ENCODE assay signal across 19 mouse cellular contexts in genomic region chr17:8631701-8632100, GRCm38 (mm10).
DNase-seq lines count a peak whose midpoint lies in the region; ATAC-seq lines count a peak whose summit lies in the region.
"Had no signal": no experiment of that assay in that cellular context is flagged by ENCODE, and none has a peak within 500 bp of the region (broad histone marks: within the 10 kb centered on the region; RNA-seq: fewer than 3 reads in every experiment).

No protein-coding gene starts in this region.

- WGBS in midbrain, embryonic 10.5 days, result 64% methylated on average over 1 of the region's 1 CpGs
- WGBS in midbrain, embryonic 16.5 days, result 63% methylated on average over 1 of the region's 1 CpGs

- no peaks in the 10 kb centered on the region for H3K9me3 ChIP-seq in midbrain, embryonic 10.5 days (replicated peaks)
- H3K9me3 ChIP-seq in midbrain, embryonic 16.5 days (replicated peaks; ENCODE audit: control insufficient read depth, low read length, poor library complexity, severe bottlenecking), result no peaks in the 10 kb centered on the region
- H3K9me3 ChIP-seq: embryonic facial prominence, embryonic 10.5 days; embryonic facial prominence, embryonic 12.5 days; forebrain, embryonic 13.5 days; forebrain, embryonic 15.5 days had no signal

- H3K4me3 ChIP-seq in midbrain, embryonic 10.5 days, result no peak overlapping the region
- H3K4me3 ChIP-seq in midbrain, embryonic 16.5 days (ENCODE audit: low read depth, low read length), result no peak overlapping the region
- H3K4me3 ChIP-seq: embryonic facial prominence, embryonic 10.5 days; embryonic facial prominence, embryonic 12.5 days; forebrain, embryonic 13.5 days; forebrain, embryonic 15.5 days had no signal

- H3K9ac ChIP-seq in midbrain, embryonic 16.5 days (ENCODE audit: low read depth, low read length), result no peak overlapping the region
- H3K9ac ChIP-seq: embryonic facial prominence, embryonic 12.5 days; forebrain, embryonic 13.5 days; forebrain, embryonic 15.5 days; forebrain, postnatal 0 days had no signal

- H3K27me3 ChIP-seq in midbrain, embryonic 10.5 days (ENCODE audit: low read depth, poor library complexity, severe bottlenecking), result no peaks in the 10 kb centered on the region; the same call in 1 of the 2 replicates
- H3K27me3 ChIP-seq in midbrain, embryonic 16.5 days (ENCODE audit: control insufficient read depth, insufficient read depth, low read depth, low read length), result no peaks in the 10 kb centered on the region
- H3K27me3 ChIP-seq: forebrain, embryonic 13.5 days; forebrain, embryonic 15.5 days had no signal

- peak; percentile 56 for DNase-seq in heart, adult 11 months
- no peak for DNase-seq in heart, postnatal 4 days
- DNase-seq in midbrain, embryonic 10.5 days (ENCODE audit: low spot score), result peak; percentile 10
- DNase-seq in retina, postnatal 1 day, result peak; percentile 53
- no peak for DNase-seq in retina, embryonic 14.5 days (ENCODE audit: low spot score)
- DNase-seq in embryo, embryonic 10 days (ENCODE audit: low spot score), result no peak
- DNase-seq: adrenal gland, adult 2 months; adrenal gland, postnatal 25 days; cerebellum, adult 11 months; cerebellum, adult 18-20 months; cerebellum, adult 8-10 months; cerebellum, postnatal 14 days; cerebellum, postnatal 36 days; forebrain, postnatal 0 days had no signal

- no peaks in the 10 kb centered on the region for H3K36me3 ChIP-seq in midbrain, embryonic 10.5 days
- no peaks in the 10 kb centered on the region for H3K36me3 ChIP-seq in midbrain, embryonic 16.5 days (ENCODE audit: control insufficient read depth, insufficient read depth, low read length)
- H3K36me3 ChIP-seq: embryonic facial prominence, embryonic 10.5 days; embryonic facial prominence, embryonic 12.5 days; forebrain, embryonic 15.5 days had no signal

- no peak overlapping the region for H3K27ac ChIP-seq in midbrain, embryonic 10.5 days (replicated peaks)
- no peak overlapping the region for H3K27ac ChIP-seq in midbrain, embryonic 16.5 days (ENCODE audit: low read length)
- H3K27ac ChIP-seq: embryonic facial prominence, embryonic 10.5 days; embryonic facial prominence, embryonic 12.5 days; forebrain, embryonic 13.5 days; forebrain, embryonic 15.5 days had no signal

- no peak for ATAC-seq in midbrain, embryonic 16.5 days
- ATAC-seq: forebrain, embryonic 13.5 days; forebrain, embryonic 15.5 days; forebrain, postnatal 0 days had no signal

- peaks cover 22% of the 10 kb centered on the region for H3K4me1 ChIP-seq in midbrain, embryonic 10.5 days
- H3K4me1 ChIP-seq in midbrain, embryonic 16.5 days (ENCODE audit: control insufficient read depth, insufficient read depth, low read length), result no peaks in the 10 kb centered on the region
- H3K4me1 ChIP-seq: embryonic facial prominence, embryonic 12.5 days; forebrain, embryonic 15.5 days had no signal

- H3K4me2 ChIP-seq in midbrain, embryonic 16.5 days (ENCODE audit: low read length), result no peak overlapping the region
- H3K4me2 ChIP-seq: embryonic facial prominence, embryonic 12.5 days; forebrain, embryonic 13.5 days; forebrain, embryonic 15.5 days had no signal

Comparison
In these comparisons a context has a peak if more than half of its experiments do, and no peak if none do; other contexts are left out.
1. DNase-seq: peak in heart, adult 11 months (single experiment), midbrain, embryonic 10.5 days (single experiment) and retina, postnatal 1 day (single experiment); none in heart, postnatal 4 days (single experiment), retina, embryonic 14.5 days (single experiment) and embryo, embryonic 10 days (single experiment).